Mouse (Mus musculus) lung, adult 2 months (tissue): ENCODE measurements at regions not wholly inside any gene's neighbourhood (a gene's known extent, or its start where the extent isn't known, plus 50 kb on each side); places are given as distances from the start of the nearest gene placed in this dataset.
"Not testable (repeated sequence)": the region's sequence is repeated elsewhere in the genome, so short reads cannot be mapped to it uniquely, and the experiment has no call there.

ENCODE experiments used
- DNase-seq: peaks from one replicate; pipeline ENCODE4 v3.0.0; 2022
- H3K4me1 ChIP-seq: fragments of 200-500 bp; 2 replicates; pipeline ENCODE4 v1.6.1; 2011; ENCODE audit warnings: low read length; ENCODE audit not compliant: control insufficient read depth, insufficient read depth
- H3K4me3 ChIP-seq: fragments of 200-500 bp; replicated peaks from 2 replicates; pipeline ENCODE3; 2011; ENCODE audit warnings: low read depth, mild to moderate bottlenecking, control low read depth, low read length; ENCODE audit errors: extremely low read depth
- CTCF ChIP-seq: fragments of 200-500 bp; IDR thresholded peaks from 2 replicates; pipeline ENCODE4 v1.5.1; 2011; ENCODE audit warnings: mild to moderate bottlenecking, low read length, control low read depth; ENCODE audit not compliant: insufficient read depth
- POLR2A ChIP-seq: fragments of 200-500 bp; IDR thresholded peaks from 2 replicates; pipeline ENCODE4 v1.6.1; 2011; ENCODE audit warnings: low read depth, mild to moderate bottlenecking, control low read depth, low read length, borderline replicate concordance; ENCODE audit errors: extremely low read depth
- WGBS: fragments of 180-500 bp; shearing (Covaris S2); methylation state at CpG from one replicate; pipeline ENCODE4 v1.1.7; 2018; 5-methylcytosine and 5-hydroxymethylcytosine counted together

GRCm38 (mm10) chr11:111947671-111948070, 834.4 kb upstream of the Sox9 start:
- no peak overlapping the region for H3K4me3 ChIP-seq
- 84% methylated on average over 6 of the region's 6 CpGs for WGBS
- no peaks in the 10 kb centered on the region for H3K4me1 ChIP-seq
- TF ChIP-seq POLR2A (no peak), CTCF (no peak)
- DNase-seq = no peak

- TF ChIP-seq POLR2A (no peak), CTCF (no peak)
- 72% methylated on average over 5 of the region's 5 CpGs for WGBS
- Histone ChIP-seq H3K4me1 (no peaks in the 10 kb centered on the region), H3K4me3 (no peak overlapping the region)
- DNase-seq = no peak
Measured at GRCm38 (mm10) chr11:111953421-111953820, 828.6 kb upstream of the Sox9 start.

GRCm38 (mm10) chr11:111957721-111958287, 824.2 kb upstream of the Sox9 start:
- Histone ChIP-seq H3K4me1 (no peaks in the 10 kb centered on the region), H3K4me3 (no peak overlapping the region)
- WGBS = 58% methylated on average over 5 of the region's 5 CpGs
- TF ChIP-seq CTCF = no peak
- no peak for TF ChIP-seq POLR2A
- no peak for DNase-seq

GRCm38 (mm10) chr11:111961047-111961837, 820.8 kb upstream of the Sox9 start:
- no peak overlapping the region for H3K4me3 ChIP-seq
- H3K4me1 ChIP-seq = no peaks in the 10 kb centered on the region
- 57% methylated on average over 10 of the region's 10 CpGs for WGBS
- no peak for TF ChIP-seq POLR2A
- DNase-seq = no peak

GRCm38 (mm10) chr11:111961846-111962245, 820.2 kb upstream of the Sox9 start:
- Histone ChIP-seq H3K4me1 (no peaks in the 10 kb centered on the region), H3K4me3 (no peak overlapping the region)
- no peak for DNase-seq
- 41% methylated on average over 2 of the region's 2 CpGs for WGBS
- TF ChIP-seq CTCF (no peak), POLR2A (no peak)

- H3K4me3 ChIP-seq = no peak overlapping the region
- 85% methylated on average over 6 of the region's 6 CpGs for WGBS
- no peak for DNase-seq
- H3K4me1 ChIP-seq = no peaks in the 10 kb centered on the region
- TF ChIP-seq POLR2A (no peak), CTCF (no peak)
Measured at GRCm38 (mm10) chr11:111964066-111964465, 818.0 kb upstream of the Sox9 start.

- Histone ChIP-seq H3K4me1 (no peaks in the 10 kb centered on the region), H3K4me3 (no peak overlapping the region)
- no peak for DNase-seq
- TF ChIP-seq CTCF (no peak), POLR2A (no peak)
- WGBS = 88% methylated on average over 3 of the region's 3 CpGs
Measured at GRCm38 (mm10) chr11:111966401-111966800, 815.6 kb upstream of the Sox9 start.

- H3K4me3 ChIP-seq = no peak overlapping the region
- no peaks in the 10 kb centered on the region for H3K4me1 ChIP-seq
- WGBS = 27% methylated on average over 4 of the region's 4 CpGs
- TF ChIP-seq POLR2A = no peak
- no peak for TF ChIP-seq CTCF
- DNase-seq = no peak
Measured at GRCm38 (mm10) chr11:111971001-111971400, 811.0 kb upstream of the Sox9 start.

- TF ChIP-seq CTCF (no peak), POLR2A (no peak)
- 80% methylated on average over 4 of the region's 4 CpGs for WGBS
- no peak for DNase-seq
- H3K4me1 ChIP-seq = no peaks in the 10 kb centered on the region
- H3K4me3 ChIP-seq = no peak overlapping the region
Measured at GRCm38 (mm10) chr11:111978667-111979066, 803.4 kb upstream of the Sox9 start.

GRCm38 (mm10) chr11:111996395-111996794, 785.6 kb upstream of the Sox9 start:
- H3K4me1 ChIP-seq = no peaks in the 10 kb centered on the region
- H3K4me3 ChIP-seq = no peak overlapping the region
- TF ChIP-seq CTCF = no peak
- TF ChIP-seq POLR2A = no peak
- DNase-seq = no peak
- 50% methylated on average over 4 of the region's 4 CpGs for WGBS

GRCm38 (mm10) chr11:112010848-112011247, 771.2 kb upstream of the Sox9 start:
- H3K4me3 ChIP-seq, DNase-seq, H3K4me1 ChIP-seq: not testable (repeated sequence)
- 88% methylated on average over 2 of the region's 2 CpGs for WGBS
